Mouse (Mus musculus) B cell, adult 2 months (primary cell): ENCODE results near the gene Ptchd1.

Experiments used
- DNase-seq, 2 experiments: peaks; one replicate each; pipeline ENCODE4 v3.0.0; 2022

The Ptchd1 gene

GRCm38 (mm10) chrX:155623701-155624281, at the start of gene Ptchd1:
Gene Ptchd1, minus strand, starts transcription at chrX:155623814.
- no peak for DNase-seq

GRCm38 (mm10) chrX:155657971-155658370, 34.4 kb upstream of the Ptchd1 start:
- DNase-seq = no peak

- no peak for DNase-seq
These were observed 22.4 kb upstream of the Ptchd1 start for GRCm38 (mm10) chrX:155645975-155646374.

- no peak for DNase-seq
These were observed 20.4 kb upstream of the Ptchd1 start for GRCm38 (mm10) chrX:155643975-155644374.

GRCm38 (mm10) chrX:155625671-155626196, 2.1 kb upstream of the Ptchd1 start:
- DNase-seq = no peak

- no peak for DNase-seq
These were observed 1.3 kb upstream of the Ptchd1 start for GRCm38 (mm10) chrX:155624895-155625294.

- no peak for DNase-seq
These were observed 777 bp upstream of the Ptchd1 start, which contains the start of gene Gm15155 for GRCm38 (mm10) chrX:155624341-155624841. Gene Gm15155, plus strand, starts transcription at chrX:155624741.

GRCm38 (mm10) chrX:155622961-155623599, 534 bp downstream of the Ptchd1 start:
- no peak for DNase-seq

- no peak for DNase-seq
These were observed 1.1 kb downstream of the Ptchd1 start for GRCm38 (mm10) chrX:155622527-155622926.

- no peak for DNase-seq
These were observed 22.4 kb downstream of the Ptchd1 start for GRCm38 (mm10) chrX:155601196-155601595.

- no peak for DNase-seq
These were observed 27.2 kb downstream of the Ptchd1 start for GRCm38 (mm10) chrX:155596390-155596789.

GRCm38 (mm10) chrX:155594685-155595084, 28.9 kb downstream of the Ptchd1 start:
- no peak for DNase-seq

- no peak for DNase-seq
These were observed 31.1 kb downstream of the Ptchd1 start for GRCm38 (mm10) chrX:155592467-155592866.

GRCm38 (mm10) chrX:155591490-155591889, 32.1 kb downstream of the Ptchd1 start:
- no peak for DNase-seq

GRCm38 (mm10) chrX:155584586-155584985, 39.0 kb downstream of the Ptchd1 start:
- no peak for DNase-seq

GRCm38 (mm10) chrX:155579791-155580190, 43.8 kb downstream of the Ptchd1 start:
- no peak for DNase-seq

GRCm38 (mm10) chrX:155572396-155572795, 51.2 kb downstream of the Ptchd1 start:
- DNase-seq = no peak

GRCm38 (mm10) chrX:155543780-155544179, 79.8 kb downstream of the Ptchd1 start:
- DNase-seq = no peak
